Mouse (Mus musculus) midbrain, embryonic 11.5 days (tissue): ENCODE results near the gene Stum. TPM values are rescaled to one million over a fixed set of nuclear protein-coding genes. Genes with fewer than 3 reads are reported as not detected.
A peak's percentile ranks its signal among the peaks of the same experiment; 100 is the strongest.

Experiments
- ATAC-seq: fragments of 200-750 bp; cut with Nextera tagmentation; 2 replicates; pipeline ENCODE4 v1.8.0; 2017; ENCODE audit warnings: moderate TSS enrichment, moderate library complexity; ENCODE audit not compliant: low FRiP score
- DNase-seq: peaks from one replicate; pipeline ENCODE4 v3.0.0; 2015; ENCODE audit warnings: low spot score; ENCODE audit errors: missing footprints
- H3K27ac ChIP-seq: fragments of 300-500 bp; sonication (generic); 2 replicates; pipeline ENCODE4 v1.5.1; 2014; ENCODE audit warnings: low read depth, low read length
- H3K27me3 ChIP-seq: fragments of 300-500 bp; sonication (generic); 2 replicates; pipeline ENCODE4 v1.6.1; 2014; ENCODE audit warnings: mild to moderate bottlenecking, low read length, moderate library complexity, mixed read lengths; ENCODE audit not compliant: control insufficient read depth, insufficient read depth
- H3K36me3 ChIP-seq: fragments of 300-500 bp; sonication (generic); 2 replicates; pipeline ENCODE4 v1.6.1; 2014; ENCODE audit warnings: mild to moderate bottlenecking, low read length, moderate library complexity, mixed read lengths; ENCODE audit not compliant: control insufficient read depth, insufficient read depth
- H3K4me1 ChIP-seq: fragments of 300-500 bp; sonication (generic); 2 replicates; pipeline ENCODE4 v1.6.1; 2014; ENCODE audit warnings: low read length; ENCODE audit not compliant: control insufficient read depth, insufficient read depth
- H3K4me2 ChIP-seq: fragments of 300-500 bp; sonication (generic); 2 replicates; pipeline ENCODE4 v1.6.1; 2014; ENCODE audit warnings: mild to moderate bottlenecking, moderate library complexity
- H3K4me3 ChIP-seq: fragments of 300-500 bp; sonication (generic); 2 replicates; pipeline ENCODE4 v1.5.1; 2014; ENCODE audit warnings: low read depth, low read length
- H3K9ac ChIP-seq: fragments of 300-500 bp; sonication (generic); 2 replicates; pipeline ENCODE4 v1.6.1; 2014; ENCODE audit warnings: low read length
- H3K9me3 ChIP-seq: fragments of 300-500 bp; sonication (generic); 2 replicates; pipeline ENCODE4 v1.6.1; 2016; ENCODE audit warnings: low read length; ENCODE audit not compliant: control insufficient read depth
- WGBS: fragments of 180-500 bp; shearing (Covaris S2); extraction: QIAGEN DNeasy Blood & Tissue Kit; methylation state at CpG from one replicate; pipeline ENCODE4 v1.1.7; 2014; 5-methylcytosine and 5-hydroxymethylcytosine counted together
- polyA plus RNA-seq: library from polyadenylated mRNA; unstranded; fragments of >200 nt; fragmentation: Nextera tagmentation; extraction: Ambion mirVana; gene quantifications from 2 replicates; pipeline ENCODE4 v1.2.1, GENCODE M21; 2014

Stum gene
- polyA plus RNA-seq, 1 experiment from 2014 or later = 1.0 TPM

- no peak overlapping the region for H3K4me2 ChIP-seq
- no peaks in the 10 kb centered on the region for H3K27me3 ChIP-seq
- DNase-seq (peak; percentile 80), ATAC-seq (no peak)
- WGBS = 86% methylated on average over 8 of the region's 8 CpGs
- H3K27ac ChIP-seq = no peak overlapping the region
- no peaks in the 10 kb centered on the region for H3K9me3 ChIP-seq
- H3K4me3 ChIP-seq = no peak overlapping the region
- H3K36me3 ChIP-seq = no peaks in the 10 kb centered on the region
- H3K4me1 ChIP-seq = peaks cover 11% of the 10 kb centered on the region
- H3K9ac ChIP-seq = no peak overlapping the region
These were observed 54.4 kb downstream of the Stum start for GRCm38 (mm10) chr1:180428871-180429270.

- no peak for ATAC-seq
- H3K9ac ChIP-seq = no peak overlapping the region
- H3K27ac ChIP-seq = no peak overlapping the region
- DNase-seq = no peak
- peaks cover 7% of the 10 kb centered on the region for H3K4me1 ChIP-seq
- H3K4me3 ChIP-seq = no peak overlapping the region
- no peaks in the 10 kb centered on the region for H3K27me3 ChIP-seq
- 38% methylated on average over 9 of the region's 9 CpGs for WGBS
- no peaks in the 10 kb centered on the region for H3K36me3 ChIP-seq
- H3K4me2 ChIP-seq = no peak overlapping the region
- H3K9me3 ChIP-seq = no peaks in the 10 kb centered on the region
These were observed 55.1 kb downstream of the Stum start for GRCm38 (mm10) chr1:180428101-180428712.

- Histone ChIP-seq H3K9ac (no peak overlapping the region), H3K4me3 (no peak overlapping the region), H3K9me3 (no peaks in the 10 kb centered on the region), H3K36me3 (no peaks in the 10 kb centered on the region), H3K4me2 (no peak overlapping the region), H3K4me1 (peaks cover 4% of the 10 kb centered on the region; the same call in 1 of the 2 replicates), H3K27ac (no peak overlapping the region), H3K27me3 (no peaks in the 10 kb centered on the region)
- DNase-seq (peak; percentile 73), ATAC-seq (no peak)
- WGBS = 70% methylated on average over 10 of the region's 10 CpGs
These were observed 55.6 kb downstream of the Stum start for GRCm38 (mm10) chr1:180427685-180428084.

- Histone ChIP-seq H3K36me3 (no peaks in the 10 kb centered on the region), H3K27ac (no peak overlapping the region), H3K9me3 (no peaks in the 10 kb centered on the region), H3K9ac (no peak overlapping the region), H3K27me3 (no peaks in the 10 kb centered on the region; the same call in 1 of the 2 replicates), H3K4me3 (no peak overlapping the region), H3K4me2 (no peak overlapping the region), H3K4me1 (peaks cover under 1% of the 10 kb centered on the region; the same call in 1 of the 2 replicates)
- ATAC-seq (no peak), DNase-seq (no peak)
- 76% methylated on average over 6 of the region's 6 CpGs for WGBS
These were observed 56.9 kb downstream of the Stum start for GRCm38 (mm10) chr1:180426405-180426804.

GRCm38 (mm10) chr1:180423931-180424330 lies 59.4 kb downstream of the Stum start:
- 78% methylated on average over 3 of the region's 3 CpGs for WGBS
- H3K4me1 ChIP-seq = peaks cover 9% of the 10 kb centered on the region
- H3K27ac ChIP-seq = no peak overlapping the region
- ATAC-seq (no peak), DNase-seq (no peak)
- H3K9ac ChIP-seq = no peak overlapping the region
- no peaks in the 10 kb centered on the region for H3K9me3 ChIP-seq
- H3K36me3 ChIP-seq = no peaks in the 10 kb centered on the region
- no peaks in the 10 kb centered on the region; the same call in 1 of the 2 replicates for H3K27me3 ChIP-seq
- no peak overlapping the region for H3K4me2 ChIP-seq
- H3K4me3 ChIP-seq = no peak overlapping the region

- Histone ChIP-seq H3K27ac (no peak overlapping the region), H3K4me1 (peaks cover 9% of the 10 kb centered on the region), H3K4me2 (no peak overlapping the region), H3K9me3 (no peaks in the 10 kb centered on the region), H3K4me3 (no peak overlapping the region), H3K36me3 (no peaks in the 10 kb centered on the region), H3K27me3 (no peaks in the 10 kb centered on the region; the same call in 1 of the 2 replicates), H3K9ac (no peak overlapping the region)
- 67% methylated on average over 16 of the region's 16 CpGs for whole genome bisulfite sequencing
- DNase-seq (no peak), ATAC-seq (no peak)
These were observed 60.2 kb downstream of the Stum start for GRCm38 (mm10) chr1:180423008-180423639.

- Histone ChIP-seq H3K27me3 (no peaks in the 10 kb centered on the region; the same call in 1 of the 2 replicates), H3K27ac (no peak overlapping the region), H3K4me2 (no peak overlapping the region), H3K4me1 (peaks cover 9% of the 10 kb centered on the region), H3K9ac (no peak overlapping the region), H3K36me3 (no peaks in the 10 kb centered on the region), H3K4me3 (no peak overlapping the region), H3K9me3 (no peaks in the 10 kb centered on the region)
- DNase-seq (peak; percentile 96), ATAC-seq (peak; percentile 47)
- whole genome bisulfite sequencing = 29% methylated on average over 11 of the region's 11 CpGs
These were observed 61.1 kb downstream of the Stum start for GRCm38 (mm10) chr1:180422076-180422828.

GRCm38 (mm10) chr1:180421165-180421909 lies 62.0 kb downstream of the Stum start:
- WGBS = 57% methylated on average over 25 of the region's 25 CpGs
- DNase-seq = no peak
- Histone ChIP-seq H3K9ac (no peak overlapping the region), H3K36me3 (no peaks in the 10 kb centered on the region), H3K4me1 (peaks cover 9% of the 10 kb centered on the region), H3K4me2 (no peak overlapping the region; the same call in 1 of the 2 replicates), H3K27me3 (no peaks in the 10 kb centered on the region; the same call in 1 of the 2 replicates), H3K27ac (no peak overlapping the region), H3K4me3 (no peak overlapping the region), H3K9me3 (no peaks in the 10 kb centered on the region)
- ATAC-seq = peak; percentile 49
